Mouse (Mus musculus): Measurements from ENCODE around the gene Sycp2l. TPM values are rescaled to one million over a fixed set of nuclear protein-coding genes. Genes with fewer than 3 reads are reported as not detected.
A peak's percentile ranks its signal among the peaks of the same experiment; 100 is the strongest.
"Not testable (repeated sequence)": the region's sequence is repeated elsewhere in the genome, so short reads cannot be mapped to it uniquely, and the experiment has no call there.

Sycp2l gene
- total RNA-seq, 2 experiments from 2014 or later = not detected

- ATAC-seq (replicated peaks; ENCODE audit: low FRiP score, poor library complexity, severe bottlenecking) = no peak
These were observed 5.2 kb downstream of the Sycp2l start for GRCm38 (mm10) chr13:41119152-41119945.

GRCm38 (mm10) chr13:41123666-41124225 lies 9.6 kb downstream of the Sycp2l start:
- ATAC-seq (replicated peaks; ENCODE audit: low FRiP score, poor library complexity, severe bottlenecking) = no peak

GRCm38 (mm10) chr13:41128326-41128725 lies 14.2 kb downstream of the Sycp2l start:
- ATAC-seq (replicated peaks; ENCODE audit: low FRiP score, poor library complexity, severe bottlenecking) = no peak

- no peak for ATAC-seq (replicated peaks; ENCODE audit: low FRiP score, poor library complexity, severe bottlenecking)
These were observed 15.0 kb downstream of the Sycp2l start for GRCm38 (mm10) chr13:41129061-41129460.

GRCm38 (mm10) chr13:41134901-41135300 lies 20.8 kb downstream of the Sycp2l start:
- ATAC-seq (replicated peaks; ENCODE audit: low FRiP score, poor library complexity, severe bottlenecking) = no peak

GRCm38 (mm10) chr13:41145433-41145970 lies 31.4 kb downstream of the Sycp2l start:
- no peak for ATAC-seq (replicated peaks; ENCODE audit: low FRiP score, poor library complexity, severe bottlenecking)

GRCm38 (mm10) chr13:41146271-41146670 lies 32.2 kb downstream of the Sycp2l start:
- ATAC-seq (replicated peaks; ENCODE audit: low FRiP score, poor library complexity, severe bottlenecking) = peak; percentile 57; the same call in 1 of the 2 replicates

- no peak for ATAC-seq (replicated peaks; ENCODE audit: low FRiP score, poor library complexity, severe bottlenecking)
These were observed 39.0 kb downstream of the Sycp2l start for GRCm38 (mm10) chr13:41153146-41153545.

GRCm38 (mm10) chr13:41158426-41158825 lies 44.3 kb downstream of the Sycp2l start:
- ATAC-seq (replicated peaks; ENCODE audit: low FRiP score, poor library complexity, severe bottlenecking) = no peak

- no peak for ATAC-seq (replicated peaks; ENCODE audit: low FRiP score, poor library complexity, severe bottlenecking)
These were observed 73.8 kb downstream of the Sycp2l start for GRCm38 (mm10) chr13:41187886-41188285.

GRCm38 (mm10) chr13:41195640-41196333 lies 81.7 kb downstream of the Sycp2l start:
- no peak for ATAC-seq (replicated peaks; ENCODE audit: low FRiP score, poor library complexity, severe bottlenecking)

- ATAC-seq (replicated peaks; ENCODE audit: low FRiP score, poor library complexity, severe bottlenecking) = no peak
These were observed 86.8 kb downstream of the Sycp2l start for GRCm38 (mm10) chr13:41200861-41201260.

- no peak for ATAC-seq (replicated peaks; ENCODE audit: low FRiP score, poor library complexity, severe bottlenecking)
These were observed 89.2 kb downstream of the Sycp2l start for GRCm38 (mm10) chr13:41203289-41203688.

- no peak for ATAC-seq (replicated peaks; ENCODE audit: low FRiP score, poor library complexity, severe bottlenecking)
These were observed 89.6 kb downstream of the Sycp2l start for GRCm38 (mm10) chr13:41203691-41204090.

GRCm38 (mm10) chr13:41205568-41205967 lies 91.5 kb downstream of the Sycp2l start:
- ATAC-seq (replicated peaks; ENCODE audit: low FRiP score, poor library complexity, severe bottlenecking) = not testable (repeated sequence)

- no peak for ATAC-seq (replicated peaks; ENCODE audit: low FRiP score, poor library complexity, severe bottlenecking)
These were observed 92.1 kb downstream of the Sycp2l start for GRCm38 (mm10) chr13:41206241-41206640.

GRCm38 (mm10) chr13:41211276-41211675 lies 97.2 kb downstream of the Sycp2l start:
- no peak for ATAC-seq (replicated peaks; ENCODE audit: low FRiP score, poor library complexity, severe bottlenecking)

- no peak for ATAC-seq (replicated peaks; ENCODE audit: low FRiP score, poor library complexity, severe bottlenecking)
These were observed 98.6 kb downstream of the Sycp2l start for GRCm38 (mm10) chr13:41212558-41213322.

GRCm38 (mm10) chr13:41215669-41216068 lies 101.6 kb downstream of the Sycp2l start:
- no peak for ATAC-seq (replicated peaks; ENCODE audit: low FRiP score, poor library complexity, severe bottlenecking)

GRCm38 (mm10) chr13:41216236-41216635 lies 102.1 kb downstream of the Sycp2l start:
- no peak for ATAC-seq (replicated peaks; ENCODE audit: low FRiP score, poor library complexity, severe bottlenecking)
